Mouse (Mus musculus): ENCODE results near the gene Mrc2.

Gene Mrc2

GRCm38 (mm10) chr11:105390290-105390689 lies 97.8 kb downstream of the Mrc2 start:
- no peak for DNase-seq (ENCODE audit: low read depth, low spot score)
